Mouse (Mus musculus): ENCODE measurements around the gene Rflnb.

Gene Rflnb

DNA sequence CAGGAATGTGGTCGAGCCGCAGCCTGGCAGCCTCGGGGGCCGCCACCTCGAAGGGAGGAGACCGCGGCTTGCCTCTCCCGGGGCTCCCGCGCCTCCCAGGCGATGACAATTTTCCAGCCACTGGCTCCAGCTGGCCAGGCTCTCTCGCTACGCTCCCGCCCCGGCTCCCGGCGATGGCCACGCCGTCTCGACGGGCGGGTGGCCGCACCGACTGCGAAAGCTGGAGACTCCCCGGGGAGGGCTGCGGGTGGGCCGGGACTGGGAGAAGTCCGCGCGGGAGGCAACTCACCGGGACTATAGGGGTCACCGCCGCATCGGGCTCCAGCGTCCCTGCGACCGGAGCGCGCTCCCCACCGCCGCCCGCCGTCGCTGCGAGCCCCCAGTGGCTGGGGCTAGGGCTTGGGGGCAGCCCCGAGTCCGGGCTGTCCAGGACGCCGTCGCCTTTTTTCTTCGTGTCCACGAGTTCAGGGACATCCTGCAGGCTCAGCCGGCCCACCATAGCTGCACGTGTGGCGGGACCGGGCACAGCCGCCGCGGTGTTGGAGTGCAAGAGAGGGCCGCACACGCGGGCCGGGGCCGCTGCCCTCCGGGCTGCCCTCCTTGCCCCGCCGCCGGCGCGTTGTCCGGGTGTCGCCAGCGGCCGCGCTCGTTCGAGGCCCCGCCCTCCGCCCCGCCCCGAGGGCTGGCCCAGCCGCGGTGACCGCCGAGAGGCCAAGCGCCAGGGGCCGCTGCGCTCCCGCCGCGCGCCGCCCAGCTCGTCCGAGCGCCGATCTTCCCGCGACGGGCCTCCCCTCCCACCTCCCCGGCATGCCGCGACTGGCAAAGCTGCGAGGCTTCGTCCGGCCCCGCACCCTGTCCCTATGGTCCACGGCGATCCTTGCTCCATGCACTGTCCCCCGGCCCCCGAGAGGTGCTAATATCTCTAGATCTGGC, at the start of gene Rflnb:
TSS of gene Rflnb (minus strand) at position 644 of the 933 bp plus-strand sequence.
- in situ Hi-C loops (cut with MseI, MboI): no loop called here

DNA sequence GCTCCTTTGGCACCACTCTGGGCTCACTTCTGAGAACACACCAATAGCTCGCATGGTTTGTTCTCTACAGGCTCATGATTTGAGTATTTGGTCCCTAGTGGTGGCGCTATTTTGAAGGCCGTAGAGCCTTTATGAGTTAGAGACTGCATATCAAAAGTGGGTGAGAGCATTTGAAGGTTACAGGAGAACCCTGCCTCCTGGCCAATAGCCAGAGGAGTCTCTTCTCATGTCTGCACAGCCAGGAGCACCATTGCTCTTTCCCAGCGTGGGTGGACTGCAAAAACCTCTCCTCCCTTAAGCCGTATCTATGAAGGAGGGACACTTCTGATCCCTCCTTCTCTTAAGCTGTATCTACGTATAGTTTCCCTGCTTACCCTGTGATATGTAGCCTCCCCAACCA, 49.8 kb upstream of the Rflnb start:
- in situ Hi-C loops (cut with MseI, MboI): no loop called here

DNA sequence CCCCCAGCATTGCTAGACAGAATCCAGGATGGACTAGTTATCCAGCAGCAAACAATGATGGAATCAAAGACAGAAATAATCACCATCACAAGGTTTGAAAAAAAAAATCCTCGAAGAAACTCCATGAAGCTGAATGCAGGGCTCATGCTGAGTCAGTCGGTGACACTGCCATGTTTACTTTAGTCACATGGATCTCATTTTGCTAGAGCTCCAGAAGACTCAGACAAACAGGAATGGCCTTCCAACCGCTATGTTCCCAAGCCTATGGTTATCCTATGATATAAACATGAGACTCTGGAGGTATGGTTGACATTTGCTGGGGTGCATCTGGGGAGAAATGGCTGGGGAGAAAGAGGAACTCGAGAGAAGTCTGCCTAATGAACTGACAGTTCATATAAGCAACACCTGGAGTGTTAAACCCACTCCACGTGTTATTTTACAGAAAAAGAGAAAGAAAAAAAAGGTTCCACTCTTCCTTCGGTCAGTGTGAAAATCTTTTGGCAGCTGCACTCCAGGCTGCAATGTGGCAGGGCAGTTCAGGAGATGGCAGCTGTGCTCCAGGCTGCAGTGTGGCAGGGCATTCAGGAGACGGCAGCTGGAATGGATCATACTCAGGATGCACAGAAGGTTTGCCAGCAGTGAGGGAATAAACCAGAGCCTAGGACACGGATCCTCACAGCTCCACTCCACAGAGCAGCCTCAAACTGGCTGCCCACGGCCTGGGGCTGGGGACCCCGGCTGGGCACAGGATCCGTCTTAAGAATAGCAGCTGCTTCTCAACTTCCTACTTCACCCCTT, 46.9 kb upstream of the Rflnb start:
- in situ Hi-C loops (cut with MseI, MboI): no loop called here

DNA sequence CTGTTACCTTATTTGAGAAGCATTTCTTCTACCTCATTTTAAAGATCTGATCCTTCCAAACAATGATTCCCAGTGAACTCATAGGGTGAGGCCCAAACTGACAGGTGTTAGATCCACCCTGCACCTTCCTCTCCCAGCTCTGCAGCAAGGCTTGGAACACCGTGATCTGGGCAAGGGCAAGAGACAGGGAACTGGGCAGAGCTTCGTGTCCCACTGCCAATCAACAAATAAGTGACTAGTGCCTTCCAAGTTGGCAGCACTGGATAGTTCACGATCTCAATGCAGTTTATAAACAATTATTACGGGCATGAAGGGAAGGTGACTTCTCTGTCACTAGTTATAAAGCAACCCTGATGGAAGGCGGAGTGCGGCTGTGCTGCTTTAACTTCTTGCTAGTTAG, 42.2 kb upstream of the Rflnb start:
- in situ Hi-C loops (cut with MseI, MboI): no loop called here

DNA sequence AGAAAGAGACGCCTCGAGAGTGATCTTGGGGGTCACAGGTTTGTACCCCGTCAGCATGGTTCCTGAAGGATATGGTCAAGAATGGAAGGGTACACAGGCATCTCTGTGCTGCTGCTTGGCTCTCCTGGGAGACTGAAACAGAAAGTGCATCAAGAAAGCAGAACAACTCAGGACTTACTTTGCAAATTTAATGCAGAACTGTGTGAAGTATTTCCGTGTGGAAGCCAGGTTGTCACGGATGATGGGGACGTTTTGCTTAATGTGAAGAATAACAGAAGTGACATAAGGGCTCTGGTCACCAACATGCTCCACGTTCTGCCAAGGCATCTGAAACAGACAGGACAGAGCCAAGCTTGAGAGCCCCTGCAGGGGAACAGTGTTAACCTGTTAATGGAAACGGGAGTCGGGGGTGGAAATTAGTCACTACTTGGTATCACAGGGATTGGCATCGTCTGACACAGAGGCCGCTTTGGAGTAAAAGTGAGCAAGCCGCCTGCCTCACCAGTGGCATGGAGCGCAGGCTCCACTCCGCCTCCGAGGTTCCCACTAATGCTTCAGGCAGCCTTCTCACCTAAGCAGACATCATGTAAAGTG, 39.1 kb upstream of the Rflnb start:
- in situ Hi-C loops (cut with MseI, MboI): no loop called here

DNA sequence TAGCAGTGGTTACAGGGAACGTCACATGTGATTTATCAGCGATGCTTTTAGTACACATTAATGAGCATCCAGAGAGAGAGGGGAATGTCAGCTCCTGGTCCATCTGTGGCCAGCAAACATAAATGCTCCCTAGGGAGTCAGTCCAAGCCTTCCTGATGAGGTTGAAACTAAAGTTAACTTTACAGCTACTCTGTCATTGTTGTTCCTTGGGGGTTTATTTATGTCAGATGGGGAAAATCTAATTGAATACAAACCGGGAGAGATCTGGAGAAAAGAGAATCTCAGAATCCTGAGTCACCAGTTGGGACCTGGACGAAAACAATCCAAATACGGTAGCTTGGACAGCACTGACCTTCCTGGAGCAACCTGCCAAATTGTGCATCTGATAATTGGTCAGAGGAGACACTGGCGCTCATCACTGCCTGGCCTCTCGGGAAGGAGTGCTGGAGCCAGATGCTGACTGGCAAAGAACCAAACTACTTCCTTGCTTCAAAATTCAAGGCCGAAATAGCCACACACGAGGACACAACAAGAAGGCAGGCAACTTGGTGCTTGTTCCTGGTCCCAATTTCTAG, 38.0 kb upstream of the Rflnb start:
- in situ Hi-C loops (cut with MseI, MboI): no loop called here

DNA sequence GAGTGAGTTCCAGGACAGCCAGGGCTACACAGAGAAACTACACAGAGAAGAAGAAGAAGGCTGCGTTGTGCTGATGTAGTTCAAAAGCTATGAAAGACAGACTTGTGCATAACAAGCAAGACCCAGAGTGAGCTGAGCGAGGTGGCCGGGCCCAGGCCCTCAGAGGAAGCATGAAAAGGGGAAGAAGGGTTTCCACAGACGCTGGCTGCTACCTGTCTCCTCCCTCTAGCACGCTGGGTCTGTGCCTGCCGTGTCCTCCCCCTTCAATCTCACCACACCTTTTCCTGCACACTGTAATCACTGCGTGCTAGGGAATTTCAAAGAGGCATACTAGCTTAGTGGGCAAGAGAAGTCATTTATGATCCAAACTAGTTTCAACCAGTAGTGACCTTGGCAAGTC, 36.8 kb upstream of the Rflnb start:
- in situ Hi-C loops (cut with MseI, MboI): no loop called here

DNA sequence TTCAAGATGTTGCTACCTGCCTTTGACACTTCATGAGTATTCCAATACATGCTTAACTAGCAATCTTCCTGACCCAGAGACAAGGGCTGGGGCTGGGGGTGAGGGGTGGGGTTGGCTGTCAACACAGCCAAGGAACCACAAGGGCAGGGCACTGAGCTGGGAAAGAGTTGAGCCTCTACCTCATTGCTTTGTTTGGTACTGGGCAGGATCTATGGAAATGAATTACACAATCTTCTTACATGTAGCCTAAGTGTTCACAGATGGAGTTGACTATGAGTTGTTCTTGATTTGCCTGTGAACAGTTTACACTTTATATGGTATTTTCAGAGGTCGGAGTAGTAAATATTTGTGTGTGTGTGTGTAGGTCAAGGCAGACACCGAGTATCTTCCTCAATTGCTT, 33.3 kb upstream of the Rflnb start:
- in situ Hi-C loops (cut with MseI, MboI): no loop called here

DNA sequence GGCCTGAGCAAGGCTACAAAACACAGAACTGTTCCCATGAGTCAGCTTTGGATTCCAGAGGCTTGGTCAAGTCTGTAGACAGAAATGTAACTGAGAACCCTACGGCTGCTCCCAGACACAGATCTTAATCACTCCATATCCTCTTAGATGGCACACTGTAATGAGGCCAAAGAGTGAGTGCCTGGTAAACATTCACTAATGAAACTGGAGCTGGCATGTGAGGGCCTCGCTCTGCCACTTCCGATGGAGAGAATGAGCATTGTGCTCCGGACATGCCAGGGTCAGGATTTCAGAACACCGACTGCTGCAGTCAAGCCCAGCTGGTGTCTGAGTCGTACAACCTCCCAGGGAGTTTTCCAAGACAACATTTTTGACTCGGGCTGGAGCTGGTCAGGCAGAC, 32.4 kb upstream of the Rflnb start:
- in situ Hi-C loops (cut with MseI, MboI): no loop called here

DNA sequence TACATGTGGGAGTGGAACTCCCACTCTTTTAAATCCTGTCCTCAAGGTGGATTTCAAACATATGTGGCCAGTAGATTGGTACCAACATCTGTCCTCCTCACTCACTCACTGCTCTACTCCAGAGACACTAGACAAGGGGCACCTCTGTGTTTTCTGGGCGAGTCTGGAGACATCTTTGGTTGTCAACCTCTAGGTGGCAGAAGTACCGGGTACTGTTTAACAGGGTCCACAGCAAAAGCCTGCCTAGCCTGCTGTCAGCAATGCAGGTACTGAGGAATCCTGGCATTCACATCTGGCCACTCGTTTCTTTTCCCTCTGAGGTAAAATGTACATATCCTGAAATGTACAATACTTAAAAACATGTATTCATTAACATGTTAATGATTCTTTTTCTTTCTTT, 28.9 kb upstream of the Rflnb start:
- in situ Hi-C loops (cut with MseI, MboI): no loop called here

DNA sequence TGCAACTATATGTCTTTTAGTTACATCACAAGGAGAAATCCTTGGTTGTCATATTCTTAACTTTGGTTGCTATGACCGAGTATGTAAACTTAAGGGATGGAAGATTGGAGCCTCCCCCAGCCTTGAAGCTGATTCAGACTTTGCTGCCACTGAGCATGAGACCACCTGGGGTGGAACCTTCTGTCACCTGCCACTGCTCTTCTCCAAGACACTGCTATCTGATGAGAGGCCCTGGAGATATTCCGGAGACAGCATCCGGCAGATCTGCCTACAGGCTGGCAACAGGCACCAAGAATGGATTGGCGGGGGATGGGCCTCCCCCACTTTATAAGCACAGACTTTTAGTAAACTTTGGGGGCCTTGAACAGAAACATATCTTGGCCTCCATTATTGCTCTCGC, 24.9 kb upstream of the Rflnb start:
- in situ Hi-C loops (cut with MseI, MboI): no loop called here

DNA sequence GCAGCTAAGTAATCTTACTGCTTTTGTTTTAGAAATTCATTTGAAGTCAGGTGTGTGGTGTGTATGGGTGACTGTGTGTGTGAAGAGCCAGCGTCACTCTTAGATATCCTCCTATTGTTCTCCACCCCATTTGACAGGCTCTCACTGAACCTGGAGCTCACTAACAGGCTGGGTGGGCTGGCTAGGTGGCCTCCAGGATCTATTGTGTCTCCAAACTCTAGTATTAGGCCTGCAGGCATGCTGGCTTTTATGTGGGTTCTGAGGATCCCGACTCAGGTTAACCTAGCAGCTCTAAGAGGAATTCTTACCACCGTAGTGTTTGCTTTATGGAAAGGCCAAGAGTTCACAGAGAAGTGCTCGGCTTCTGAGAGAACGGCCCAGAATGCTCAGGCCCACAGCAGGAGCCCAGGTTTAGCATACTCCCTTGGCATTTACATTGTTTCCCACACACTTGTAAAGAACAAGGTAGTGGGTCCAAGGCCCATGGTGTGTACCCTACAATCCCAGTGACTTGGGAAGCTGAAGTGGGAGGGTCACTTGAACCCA, 23.5 kb upstream of the Rflnb start:
- in situ Hi-C loops (cut with MseI, MboI): no loop called here

DNA sequence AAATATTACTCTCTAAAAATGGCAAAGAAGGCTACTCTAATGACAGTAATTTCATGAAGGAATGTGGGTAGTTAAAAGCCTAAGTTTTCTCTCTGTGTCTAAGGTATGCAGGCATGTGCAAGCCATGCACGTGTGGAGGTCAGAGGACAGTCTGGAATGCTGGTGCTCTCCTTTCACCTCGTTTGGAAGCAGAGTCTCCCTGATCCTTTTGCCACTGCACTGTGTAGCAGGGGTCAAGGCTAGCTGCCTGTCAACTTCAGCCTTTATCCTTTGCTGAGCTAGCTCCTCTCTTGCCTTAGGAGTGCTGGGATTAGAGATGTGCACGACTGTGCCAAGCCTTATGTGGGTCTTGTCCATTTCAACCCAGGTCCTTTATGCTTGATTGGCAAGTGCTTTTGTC, 22.9 kb upstream of the Rflnb start:
- in situ Hi-C loops (cut with MseI, MboI): no loop called here

DNA sequence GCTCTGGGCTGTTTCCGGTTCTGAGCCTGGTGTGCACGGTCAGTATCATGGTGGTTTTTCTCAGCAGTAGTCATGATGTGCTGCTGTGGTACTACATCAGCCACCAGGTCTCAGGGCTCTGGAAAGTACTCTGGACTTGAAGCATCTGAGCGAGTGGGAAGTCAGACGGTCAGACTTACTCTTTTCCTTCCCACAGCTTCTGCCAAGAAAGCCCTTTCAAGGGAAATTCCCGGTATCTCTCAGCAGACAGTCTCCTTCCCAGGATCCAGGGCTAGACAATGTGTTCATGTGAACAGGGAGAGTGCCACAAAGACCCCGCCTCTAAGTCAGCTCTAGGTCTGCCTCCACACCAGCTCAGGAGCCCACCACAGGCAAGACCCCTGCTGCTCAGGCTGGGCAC, 17.8 kb upstream of the Rflnb start:
- in situ Hi-C loops (cut with MseI, MboI): no loop called here

DNA sequence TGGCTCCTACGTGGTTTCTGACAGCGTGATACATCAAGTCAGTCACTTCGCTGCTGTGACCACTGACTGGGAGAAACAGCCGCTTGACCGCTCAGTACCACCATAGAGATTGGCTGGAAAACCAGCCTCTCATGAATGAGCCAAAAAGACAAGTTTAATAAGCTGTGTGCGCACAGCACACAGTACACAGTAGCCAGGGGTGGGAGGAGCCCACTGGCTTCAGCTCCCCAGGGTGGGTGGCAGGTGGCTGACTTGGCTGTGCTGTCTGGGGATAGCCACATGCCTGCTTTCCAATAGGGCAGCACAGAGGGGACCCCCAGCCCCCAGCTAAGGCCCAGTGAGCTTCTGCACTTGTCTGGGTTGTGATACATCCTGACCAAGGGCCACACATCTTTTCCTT, 16.9 kb upstream of the Rflnb start:
- in situ Hi-C loops (cut with MseI, MboI): no loop called here

DNA sequence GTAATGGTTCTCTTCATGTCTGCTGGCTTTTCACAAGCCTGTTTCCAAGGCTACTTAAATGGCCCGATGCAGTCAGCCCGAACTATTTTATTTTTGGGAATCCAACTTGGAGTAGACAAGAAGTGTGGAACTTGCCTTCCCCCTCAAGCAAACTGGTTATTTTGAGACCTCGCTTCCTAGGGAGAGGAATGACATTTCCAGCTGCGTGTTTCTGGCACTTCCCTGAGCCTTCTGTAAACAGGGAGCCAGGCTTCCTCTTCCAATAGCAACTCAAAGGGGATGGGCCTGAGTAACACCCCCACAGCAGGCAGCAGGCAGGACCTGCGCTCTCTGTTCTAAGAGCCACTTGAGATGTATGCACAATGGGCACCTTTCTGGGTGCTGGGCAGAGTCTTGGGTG, 15.3 kb upstream of the Rflnb start:
- in situ Hi-C loops (cut with MseI, MboI): no loop called here

DNA sequence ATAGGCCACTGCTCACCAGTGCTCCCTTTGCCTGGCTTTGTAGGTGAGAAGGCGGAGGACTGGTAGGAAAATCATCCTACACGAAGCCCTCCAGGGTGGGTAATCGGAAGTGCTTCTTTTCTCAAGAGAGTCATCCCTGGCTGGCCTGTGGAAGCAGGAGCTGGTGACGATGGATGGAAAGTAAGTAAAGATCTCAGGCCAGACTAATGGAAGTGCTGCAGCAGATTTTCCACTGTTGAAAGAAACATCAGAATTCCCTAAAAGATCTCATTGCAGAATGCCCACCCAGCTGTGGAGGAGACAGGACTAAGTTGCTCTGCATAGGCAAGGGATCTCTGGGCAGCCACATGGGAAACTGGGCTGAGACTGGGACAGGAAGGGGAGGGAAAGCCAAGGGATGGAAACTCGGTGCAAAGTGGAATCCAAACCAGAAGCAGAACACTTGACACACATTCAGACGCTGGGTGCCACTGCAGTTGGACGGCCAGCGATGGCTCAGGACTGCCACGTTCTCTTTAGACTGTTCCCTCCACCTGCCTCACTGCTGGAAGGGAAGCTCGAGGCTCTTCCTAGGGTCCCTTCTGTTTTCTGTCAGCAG, 14.6 kb upstream of the Rflnb start:
- in situ Hi-C loops (cut with MseI, MboI): no loop called here

DNA sequence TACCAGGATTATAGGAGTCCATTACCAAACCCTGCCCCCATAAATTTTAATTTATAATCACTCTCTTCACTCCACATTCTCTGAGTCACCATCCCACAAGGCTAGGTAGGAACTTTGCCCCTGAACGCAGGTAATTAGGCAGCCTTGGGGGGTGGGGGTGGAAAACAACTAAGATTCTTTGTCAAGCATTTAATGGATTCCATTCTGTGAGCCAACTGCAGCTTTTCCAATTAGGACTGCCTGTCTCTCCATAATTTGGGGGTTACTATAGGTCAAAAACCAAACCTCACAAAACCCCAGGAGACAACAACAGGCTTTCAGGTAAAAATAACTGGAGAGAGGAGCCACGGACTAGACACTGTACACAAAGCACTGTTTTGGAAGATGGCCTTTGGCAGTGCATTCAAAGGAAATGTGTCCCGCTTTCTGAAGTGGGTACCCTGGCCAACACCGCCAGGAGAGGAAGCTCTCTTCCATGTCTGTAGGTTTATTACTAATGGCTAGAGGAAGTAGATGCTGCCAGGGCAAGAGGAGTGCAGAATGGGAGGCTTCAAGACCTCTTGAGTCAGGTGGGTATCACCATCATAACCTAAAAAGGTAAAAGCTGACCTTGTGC, 13.3 kb upstream of the Rflnb start:
- in situ Hi-C loops (cut with MseI, MboI): no loop called here

DNA sequence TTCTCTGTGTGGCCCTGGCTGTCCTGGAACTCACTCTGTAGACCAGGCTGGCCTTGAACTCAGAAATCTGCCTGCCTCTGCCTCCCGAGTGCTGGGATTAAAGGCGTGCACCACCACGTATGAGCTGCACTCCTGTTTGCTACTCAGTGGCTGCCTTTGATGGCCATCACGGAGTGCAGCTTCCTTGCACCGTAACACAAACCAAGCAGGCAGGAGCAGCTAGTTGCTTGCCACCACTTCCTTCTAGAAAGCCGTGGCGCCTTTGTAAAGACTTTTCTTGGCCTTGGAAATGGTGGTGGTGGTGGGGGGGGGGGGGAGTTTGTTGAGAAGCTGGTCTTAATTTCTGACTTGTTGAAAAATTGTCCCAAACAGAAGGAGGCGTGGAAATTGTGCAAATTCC, 12.5 kb upstream of the Rflnb start:
- in situ Hi-C loops (cut with MseI, MboI): no loop called here

DNA sequence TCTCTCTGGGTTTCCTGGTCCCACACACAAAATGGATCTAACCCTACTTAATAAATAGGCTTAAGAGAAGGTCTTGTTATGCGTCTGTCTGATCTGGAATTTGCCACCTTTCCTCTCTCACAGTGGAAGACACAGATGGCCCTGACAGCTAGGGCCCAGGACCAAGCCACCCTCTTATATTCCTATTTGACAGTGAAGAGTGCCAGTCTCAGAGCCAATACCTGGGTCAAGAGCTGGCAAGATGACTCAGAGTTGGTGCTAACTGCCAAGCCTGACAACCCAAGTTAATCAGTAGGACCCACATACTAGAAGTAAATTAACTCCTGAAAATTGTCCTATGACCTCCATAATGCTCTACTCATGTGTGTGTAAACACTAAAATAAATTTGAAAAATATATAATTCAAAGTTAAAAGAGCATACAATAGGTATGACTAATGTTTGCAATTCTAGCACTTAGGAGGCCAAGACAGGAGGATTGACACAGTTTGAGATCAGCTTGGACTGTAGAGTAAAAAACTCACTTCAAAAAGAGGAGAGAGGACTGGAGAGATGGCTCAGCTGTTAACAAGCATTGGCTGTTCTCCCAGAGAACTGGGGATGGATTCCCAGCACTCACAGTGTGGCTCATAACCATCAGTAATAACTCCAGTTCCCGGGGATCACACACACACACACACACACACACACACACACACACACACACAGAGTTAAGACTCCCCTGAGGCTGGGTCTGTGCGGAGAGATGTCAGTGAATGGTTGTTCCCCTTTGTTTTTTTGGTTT, 11.9 kb upstream of the Rflnb start:
- in situ Hi-C loops (cut with MseI, MboI): no loop called here

Data from mouse trophoblast stem cell (cell line).